Mouse (Mus musculus) MEL (cell line): Measurements from ENCODE around the gene Wwc2. TPM values are rescaled to one million over a fixed set of nuclear protein-coding genes. Genes with fewer than 3 reads are reported as not detected.

Source experiments
- DNase-seq: peaks from one replicate; pipeline ENCODE4 v3.0.0; 2011; ENCODE audit warnings: low read depth, low spot score
- H3K27ac ChIP-seq: 2 replicates; pipeline ENCODE4 v1.5.1; 2012; ENCODE audit warnings: low read depth, mild to moderate bottlenecking, control low read depth, low read length, moderate library complexity; ENCODE audit not compliant: control insufficient read depth
- H3K27me3 ChIP-seq, 2 experiments: fragments of 150-350 bp in 1 of 2; sonication (generic) in 1 of 2; 2 replicates each; pipeline ENCODE4 v1.6.1; 2012; ENCODE audit warnings: low read length in 2 of 2, mild to moderate bottlenecking in 2 of 2, improper control_type of control experiment in 1 of 2, moderate library complexity in 1 of 2; ENCODE audit not compliant: insufficient read depth in 2 of 2, control insufficient read depth in 1 of 2
- H3K36me3 ChIP-seq, 2 experiments: 2 replicates each; pipeline ENCODE4 v1.6.1; 2012 to 2014; ENCODE audit warnings: low read length in 2 of 2, improper control_type of control experiment in 1 of 2, inconsistent platforms in 1 of 2, mild to moderate bottlenecking in 1 of 2; ENCODE audit not compliant: insufficient read depth in 2 of 2, control insufficient read depth in 1 of 2
- H3K4me1 ChIP-seq, 2 experiments: fragments of 150-350 bp in 1 of 2; sonication (generic) in 1 of 2; 2 replicates each; pipeline ENCODE4 v1.6.1; 2012; ENCODE audit warnings: low read length in 2 of 2, improper control_type of control experiment in 1 of 2, mild to moderate bottlenecking in 1 of 2; ENCODE audit not compliant: insufficient read depth in 2 of 2, control insufficient read depth in 1 of 2
- H3K4me3 ChIP-seq, 2 experiments: fragments of 150-350 bp in 1 of 2; sonication (generic) in 1 of 2; 2 replicates each; pipeline ENCODE4 v1.5.1; 2012; ENCODE audit warnings: low read depth in 2 of 2, low read length in 2 of 2, mild to moderate bottlenecking in 2 of 2, moderate library complexity in 2 of 2, control low read depth in 1 of 2, improper control_type of control experiment in 1 of 2; ENCODE audit not compliant: control insufficient read depth in 1 of 2, insufficient read depth in 1 of 2
- H3K79me2 ChIP-seq: 2 replicates; pipeline ENCODE4 v1.6.1; 2012; ENCODE audit warnings: mild to moderate bottlenecking, low read length, moderate library complexity; ENCODE audit not compliant: control insufficient read depth, poor library complexity, insufficient read depth
- H3K9ac ChIP-seq: 2 replicates; pipeline ENCODE4 v1.6.1; 2012; ENCODE audit warnings: low read depth, mild to moderate bottlenecking, control low read depth, low read length, moderate library complexity; ENCODE audit not compliant: control insufficient read depth, poor library complexity, severe bottlenecking
- H3K9me3 ChIP-seq: fragments of 150-350 bp; sonication (generic); replicated peaks from 2 replicates; pipeline ENCODE4 v1.6.1; 2012; ENCODE audit warnings: mild to moderate bottlenecking, low read length, improper control_type of control experiment, moderate library complexity; ENCODE audit not compliant: insufficient read depth
- BHLHE40 ChIP-seq: IDR thresholded peaks from 2 replicates; pipeline ENCODE4 v1.6.1; 2012; ENCODE audit warnings: low read depth, mild to moderate bottlenecking, inconsistent platforms, low read length, improper control_type of control experiment, borderline replicate concordance
- CHD1 ChIP-seq: IDR thresholded peaks from 2 replicates; pipeline ENCODE4 v1.6.1; 2012; ENCODE audit warnings: low read depth, mild to moderate bottlenecking, inconsistent platforms, low read length, improper control_type of control experiment
- CHD2 ChIP-seq: IDR thresholded peaks from 2 replicates; pipeline ENCODE4 v1.6.1; 2011; ENCODE audit warnings: low read length, improper control_type of control experiment
- CTCF ChIP-seq, 3 experiments: IDR thresholded peaks in 2 of 3; conservative IDR thresholded peaks in 1 of 3; 2 replicates each; pipeline ENCODE4 v1.5.1; 2011 to 2012; ENCODE audit warnings: low read length in 3 of 3, low read depth in 2 of 3, mild to moderate bottlenecking in 2 of 3, improper control_type of control experiment in 1 of 3, inconsistent platforms in 1 of 3, mixed read lengths in 1 of 3, moderate library complexity in 1 of 3; ENCODE audit not compliant: control insufficient read depth in 1 of 3, insufficient read depth in 1 of 3, poor library complexity in 1 of 3, severe bottlenecking in 1 of 3
- HCFC1 ChIP-seq: IDR thresholded peaks from 2 replicates; pipeline ENCODE4 v1.6.1; 2012; ENCODE audit warnings: low read depth, mild to moderate bottlenecking, inconsistent platforms, low read length, improper control_type of control experiment, moderate library complexity
- JUND ChIP-seq: IDR thresholded peaks from 2 replicates; pipeline ENCODE4 v1.6.1; 2011; ENCODE audit warnings: low read depth, mild to moderate bottlenecking, improper control_type of control experiment, low read length
- MAZ ChIP-seq: IDR thresholded peaks from 2 replicates; pipeline ENCODE4 v1.6.1; 2012; ENCODE audit warnings: low read depth, mild to moderate bottlenecking, inconsistent platforms, low read length, improper control_type of control experiment
- MXI1 ChIP-seq: IDR thresholded peaks from 2 replicates; pipeline ENCODE4 v1.6.1; 2011; ENCODE audit warnings: mild to moderate bottlenecking, low read depth, low read length, improper control_type of control experiment
- POLR2A ChIP-seq, 2 experiments: IDR thresholded peaks; 2 replicates each; pipeline ENCODE4 v1.6.1; 2011 to 2012; ENCODE audit warnings: low read length in 2 of 2, mild to moderate bottlenecking in 2 of 2, control low read depth in 1 of 2, improper control_type of control experiment in 1 of 2, low read depth in 1 of 2, moderate library complexity in 1 of 2; ENCODE audit not compliant: control insufficient read depth in 1 of 2, insufficient read depth in 1 of 2, poor library complexity in 1 of 2
- POLR2AphosphoS2 ChIP-seq: IDR thresholded peaks from 2 replicates; pipeline ENCODE4 v1.6.1; 2011; ENCODE audit warnings: low read length, improper control_type of control experiment
- UBTF ChIP-seq: IDR thresholded peaks from 2 replicates; pipeline ENCODE4 v1.6.1; 2012; ENCODE audit warnings: low read depth, mild to moderate bottlenecking, inconsistent platforms, low read length, improper control_type of control experiment, moderate library complexity, borderline replicate concordance; ENCODE audit not compliant: insufficient read depth
- USF2 ChIP-seq, 2 experiments: IDR thresholded peaks; 2 replicates each; pipeline ENCODE4 v1.6.1; 2011 to 2012; ENCODE audit warnings: improper control_type of control experiment in 2 of 2, low read length in 2 of 2, borderline replicate concordance in 1 of 2, inconsistent platforms in 1 of 2, low read depth in 1 of 2, mild to moderate bottlenecking in 1 of 2; ENCODE audit not compliant: insufficient read depth in 1 of 2
- ZC3H11A ChIP-seq: IDR thresholded peaks from 2 replicates; pipeline ENCODE4 v1.6.1; 2012; ENCODE audit warnings: low read depth, mild to moderate bottlenecking, inconsistent platforms, low read length, improper control_type of control experiment
- ZMIZ1 ChIP-seq: IDR thresholded peaks from 2 replicates; pipeline ENCODE4 v1.6.1; 2012; ENCODE audit warnings: low read depth, mild to moderate bottlenecking, inconsistent platforms, low read length, improper control_type of control experiment, moderate library complexity
- polyA plus RNA-seq, 2 experiments: library from polyadenylated mRNA; stranded (reverse) in 1 of 2; unstranded in 1 of 2; fragments of >175 nt in 1 of 2; fragments of >200 nt in 1 of 2; gene quantifications; 2 replicates each; pipeline versions ENCODE4 v1.2.1 to v1.2.4; 2012; ENCODE audit warnings: low replicate concordance in 2 of 2, low read depth in 1 of 2; ENCODE audit not compliant: insufficient read length in 2 of 2, insufficient read depth in 1 of 2, missing spikeins in 1 of 2
- total RNA-seq: library from RNA; depleted of rRNA; stranded (reverse); fragments of 300-350 nt; gene quantifications from 2 replicates; pipeline ENCODE4 v1.2.3, GENCODE M21; 2012

Gene Wwc2
- total and polyA plus RNA-seq, 3 experiments, result 7.5 to 14.8 TPM; not detected in 1

DNA sequence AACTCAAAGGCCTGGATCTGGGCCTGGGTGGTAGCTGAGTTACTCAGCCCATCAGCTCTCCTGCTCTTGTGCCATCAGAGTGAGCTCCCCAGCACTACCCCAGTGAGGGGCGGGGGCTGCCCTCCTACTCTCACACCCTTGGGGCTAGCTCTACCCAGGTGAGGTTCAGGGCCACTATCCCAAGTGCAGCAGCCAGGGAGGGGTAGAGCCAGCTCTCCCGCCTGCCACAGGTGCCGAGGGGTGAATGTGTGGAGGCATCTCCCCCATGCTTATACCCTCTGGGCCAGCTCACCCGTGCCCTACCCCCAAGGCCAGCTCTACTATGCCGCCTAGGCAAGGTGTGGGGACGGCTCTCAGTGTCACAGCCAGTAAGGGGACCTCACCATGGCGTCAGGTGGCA lies 75.8 kb downstream of the Wwc2 start:
- Histone ChIP-seq H3K36me3 (peaks cover 0 to 3% of the 10 kb centered on the region in 2 experiments; a peak in 2 of 4 replicates), H3K27ac (no peak overlapping the region), H3K79me2 (no peaks in the 10 kb centered on the region), H3K9me3 (no peaks in the 10 kb centered on the region), H3K27me3 (no peaks in the 10 kb centered on the region), H3K4me3 (no peak overlapping the region), H3K4me1 (peaks cover 0 to 3% of the 10 kb centered on the region in 2 experiments; a peak in 3 of 4 replicates), H3K9ac (no peak overlapping the region)
- TF ChIP-seq CTCF (IDR thresholded peaks at IDR 0.05 in 2 of 3, conservative IDR thresholded peaks at IDR 0.05 in 1 of 3; ENCODE audit: control insufficient read depth in 1 of 3, insufficient read depth in 1 of 3, low read depth in 2 of 3, low read length in 3 of 3, poor library complexity in 1 of 3, severe bottlenecking in 1 of 3) (no peak), BHLHE40 (no peak), MAZ (no peak), HCFC1 (no peak), CHD1 (no peak), POLR2A (IDR thresholded peaks at IDR 0.05; ENCODE audit: control insufficient read depth in 1 of 2, insufficient read depth in 1 of 2, low read depth in 1 of 2, low read length in 2 of 2, poor library complexity in 1 of 2) (no peak), UBTF (no peak), POLR2AphosphoS2 (no peak), ZC3H11A (no peak)
- DNase-seq, result no peak

DNA sequence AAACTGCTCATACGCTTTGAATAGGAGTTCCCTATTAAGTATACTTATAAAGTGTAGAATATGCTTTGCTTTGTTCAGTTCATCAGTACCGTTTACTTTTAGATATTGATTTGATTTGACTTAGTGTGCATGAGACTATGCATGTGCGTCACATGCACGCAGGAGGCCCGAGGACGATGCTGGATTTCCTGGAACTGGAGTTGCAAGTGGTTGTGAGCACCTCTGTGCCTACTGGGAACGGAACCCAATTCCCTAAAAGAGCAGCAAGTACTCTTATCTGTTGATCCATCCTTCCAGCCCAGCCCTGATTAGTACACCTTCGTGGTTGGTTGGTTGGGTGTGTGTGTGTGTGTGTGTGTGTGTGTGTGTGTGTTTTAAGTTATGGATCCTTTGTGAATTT lies 76.6 kb downstream of the Wwc2 start:
- H3K9me3 ChIP-seq, result no peaks in the 10 kb centered on the region
- H3K36me3 ChIP-seq, result peaks cover 0 to 3% of the 10 kb centered on the region in 2 experiments; a peak in 2 of 4 replicates

DNA sequence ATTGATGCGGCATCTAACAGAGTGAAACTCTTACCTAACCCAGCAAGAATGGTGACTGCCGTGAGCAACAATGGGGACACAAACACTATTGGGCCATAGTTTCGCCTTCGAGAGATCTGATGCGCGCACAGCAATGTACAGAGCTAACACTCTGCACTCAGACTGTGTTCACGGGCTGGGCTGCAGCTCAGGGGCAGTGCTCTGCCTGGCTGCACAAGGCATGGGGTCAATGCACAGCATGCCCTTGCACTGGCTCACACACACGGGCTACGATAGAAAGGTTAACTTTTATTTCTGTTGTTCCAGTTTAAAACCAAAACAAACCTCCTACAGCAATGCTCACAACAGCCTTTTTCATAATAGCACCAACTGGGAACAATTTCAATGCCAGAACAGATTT lies 77.1 kb downstream of the Wwc2 start:
- H3K36me3 ChIP-seq, result peaks cover 0 to 3% of the 10 kb centered on the region in 2 experiments; a peak in 2 of 4 replicates
- no peak overlapping the region for H3K9ac ChIP-seq
- no peaks in the 10 kb centered on the region for H3K27me3 ChIP-seq
- H3K79me2 ChIP-seq, result no peaks in the 10 kb centered on the region
- no peak overlapping the region for H3K4me3 ChIP-seq
- TF ChIP-seq CHD2 (no peak), POLR2A (IDR thresholded peaks at IDR 0.05; ENCODE audit: control insufficient read depth in 1 of 2, insufficient read depth in 1 of 2, low read depth in 1 of 2, low read length in 2 of 2, poor library complexity in 1 of 2) (no peak), ZMIZ1 (no peak), CHD1 (no peak)
- H3K9me3 ChIP-seq, result no peaks in the 10 kb centered on the region
- peaks cover 0 to 3% of the 10 kb centered on the region in 2 experiments; a peak in 3 of 4 replicates for H3K4me1 ChIP-seq
- DNase-seq, result no peak
- H3K27ac ChIP-seq, result no peak overlapping the region

More for the DNA sequence above, 76.6 kb downstream of the Wwc2 start:
- TF ChIP-seq USF2 (IDR thresholded peaks at IDR 0.05; ENCODE audit: borderline replicate concordance in 1 of 2, insufficient read depth in 1 of 2, low read depth in 1 of 2, low read length in 2 of 2), result no peak
- TF ChIP-seq ZC3H11A, result no peak
- TF ChIP-seq JUND, result no peak
- no peak for TF ChIP-seq MXI1
- TF ChIP-seq, all 39 proteins: peak for 0
- H3K4me1 ChIP-seq, result peaks cover 0 to 3% of the 10 kb centered on the region in 2 experiments; a peak in 3 of 4 replicates
- no peaks in the 10 kb centered on the region for H3K27me3 ChIP-seq
- no peak for DNase-seq
- H3K9ac ChIP-seq, result no peak overlapping the region
- no peak overlapping the region for H3K4me3 ChIP-seq
- H3K27ac ChIP-seq, result no peak overlapping the region
- no peaks in the 10 kb centered on the region for H3K79me2 ChIP-seq
